Mouse (Mus musculus) limb, embryonic 14.5 days (tissue): ENCODE measurements at regions not wholly inside any gene's neighbourhood (a gene's known extent, or its start where the extent isn't known, plus 50 kb on each side); places are given as distances from the start of the nearest gene placed in this dataset.

ENCODE experiments used
- ATAC-seq: fragments of 200-750 bp; cut with Nextera tagmentation; 2 replicates; pipeline ENCODE4 v1.8.0; 2017; ENCODE audit warnings: low read depth, moderate number of reproducible peaks, moderate TSS enrichment; ENCODE audit not compliant: low FRiP score
- DNase-seq: peaks from one replicate; pipeline ENCODE4 v3.0.0-alpha.2; 2015; ENCODE audit warnings: low spot score
- H3K27ac ChIP-seq: fragments of 300-500 bp; sonication (generic); replicated peaks from 2 replicates; pipeline ENCODE4 v1.5.1; 2014; ENCODE audit warnings: low read depth, mild to moderate bottlenecking, low read length, moderate library complexity, mixed read lengths
- H3K27me3 ChIP-seq: fragments of 300-500 bp; sonication (generic); 2 replicates; pipeline ENCODE4 v1.6.1; 2014; ENCODE audit warnings: low read length, mixed read lengths; ENCODE audit not compliant: control insufficient read depth, insufficient read depth
- H3K36me3 ChIP-seq: fragments of 300-500 bp; sonication (generic); 2 replicates; pipeline ENCODE4 v1.6.1; 2014; ENCODE audit warnings: mild to moderate bottlenecking, low read length, moderate library complexity, mixed read lengths; ENCODE audit not compliant: control insufficient read depth, insufficient read depth
- H3K4me1 ChIP-seq: fragments of 300-500 bp; sonication (generic); 2 replicates; pipeline ENCODE4 v1.6.1; 2014; ENCODE audit warnings: antibody characterized with exemption, low read length, mixed read lengths; ENCODE audit not compliant: control insufficient read depth, insufficient read depth
- H3K4me2 ChIP-seq: fragments of 300-500 bp; sonication (generic); replicated peaks from 2 replicates; pipeline ENCODE4 v1.6.1; 2014; ENCODE audit warnings: low read depth, mild to moderate bottlenecking, low read length, moderate library complexity; ENCODE audit not compliant: severe bottlenecking
- H3K4me3 ChIP-seq: fragments of 300-500 bp; sonication (generic); replicated peaks from 2 replicates; pipeline ENCODE4 v1.5.1; 2014; ENCODE audit warnings: low read length
- H3K9ac ChIP-seq: fragments of 300-500 bp; sonication (generic); 2 replicates; pipeline ENCODE4 v1.6.1; 2014; ENCODE audit warnings: mild to moderate bottlenecking, low read depth, low read length, moderate library complexity; ENCODE audit not compliant: severe bottlenecking
- H3K9me3 ChIP-seq: fragments of 300-500 bp; sonication (generic); 2 replicates; pipeline ENCODE4 v1.6.1; 2016; ENCODE audit warnings: low read length; ENCODE audit not compliant: control insufficient read depth
- POLR2A ChIP-seq: fragments of 200-500 bp; IDR thresholded peaks from 2 replicates; pipeline ENCODE4 v1.8.0; 2012; ENCODE audit warnings: inconsistent platforms, mild to moderate bottlenecking, moderate library complexity, borderline replicate concordance; ENCODE audit not compliant: insufficient read depth, insufficient read length; ENCODE audit errors: extremely low read depth
- WGBS: fragments of 180-500 bp; shearing (Covaris S2); extraction: QIAGEN DNeasy Blood & Tissue Kit; methylation state at CpG from one replicate; pipeline ENCODE4 v1.1.7; 2014; 5-methylcytosine and 5-hydroxymethylcytosine counted together

DNA sequence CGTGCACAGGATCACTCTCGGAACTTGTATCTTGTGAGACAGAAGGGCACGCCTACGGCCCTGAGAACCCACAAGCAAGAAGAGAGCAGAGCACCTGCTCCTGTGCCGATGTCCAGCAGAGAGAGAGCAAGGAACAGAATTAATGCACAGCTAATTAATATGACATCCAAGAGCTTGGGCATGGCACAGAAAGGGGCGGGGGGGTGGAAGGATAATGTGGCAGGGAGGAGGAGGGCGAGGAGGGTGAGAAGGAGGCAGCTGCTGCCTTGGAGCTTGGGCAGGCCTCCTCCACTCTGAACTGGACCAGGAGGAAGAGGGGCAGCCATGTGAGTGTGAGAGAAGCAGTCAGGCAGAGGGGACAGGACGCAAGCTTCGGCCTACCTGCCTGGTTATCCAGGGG lies 151.4 kb upstream of the Lemd2 start:
- ATAC-seq: no peak
- TF ChIP-seq POLR2A: no peak
- WGBS: 91% methylated on average over 9 of the region's 9 CpGs

DNA sequence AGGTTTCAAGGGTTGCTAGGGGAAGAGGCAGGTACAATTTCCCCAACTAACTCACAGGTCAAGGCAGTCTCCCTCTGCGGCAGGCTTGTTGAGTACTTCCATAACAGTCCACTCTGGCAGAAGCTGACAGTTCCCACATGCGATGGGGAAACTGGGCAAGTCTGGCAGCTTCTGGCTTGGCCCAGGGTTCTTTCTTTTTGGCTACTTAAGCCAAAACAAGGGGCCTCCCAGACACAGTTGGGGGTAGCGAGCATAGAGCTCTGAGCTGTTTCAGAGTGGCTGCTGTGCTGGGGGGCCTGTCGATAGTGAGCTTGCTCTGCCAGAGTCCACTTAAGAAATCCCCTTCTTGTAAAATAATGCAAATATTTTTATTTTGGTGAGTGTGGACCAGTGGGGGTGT lies 150.8 kb upstream of the Lemd2 start:
- H3K36me3 ChIP-seq: no peaks in the 10 kb centered on the region
- no peak for DNase-seq
- no peak for ATAC-seq
- no peak overlapping the region for H3K9ac ChIP-seq
- H3K4me3 ChIP-seq: no peak overlapping the region
- TF ChIP-seq POLR2A: no peak
- no peaks in the 10 kb centered on the region for H3K27me3 ChIP-seq
- no peaks in the 10 kb centered on the region for H3K9me3 ChIP-seq
- no peak overlapping the region for H3K4me2 ChIP-seq
- H3K4me1 ChIP-seq: no peaks in the 10 kb centered on the region
- 87% methylated on average over 4 of the region's 4 CpGs for WGBS
- H3K27ac ChIP-seq: no peak overlapping the region

More for the DNA sequence above, 151.4 kb upstream of the Lemd2 start:
- Histone ChIP-seq H3K36me3 (no peaks in the 10 kb centered on the region), H3K27me3 (no peaks in the 10 kb centered on the region), H3K4me1 (no peaks in the 10 kb centered on the region), H3K9ac (no peak overlapping the region), H3K4me3 (no peak overlapping the region), H3K9me3 (no peaks in the 10 kb centered on the region), H3K27ac (no peak overlapping the region), H3K4me2 (no peak overlapping the region)
- DNase-seq: no peak

GRCm38 (mm10) chr17:27349911-27350310 lies 145.6 kb upstream of the Lemd2 start:
- DNase-seq: no peak
- 88% methylated on average over 9 of the region's 9 CpGs for WGBS
- Histone ChIP-seq H3K9me3 (no peaks in the 10 kb centered on the region), H3K27me3 (no peaks in the 10 kb centered on the region), H3K4me2 (no peak overlapping the region), H3K4me1 (no peaks in the 10 kb centered on the region), H3K36me3 (no peaks in the 10 kb centered on the region), H3K27ac (no peak overlapping the region), H3K9ac (no peak overlapping the region), H3K4me3 (no peak overlapping the region)
- no peak for TF ChIP-seq POLR2A
- no peak for ATAC-seq

GRCm38 (mm10) chr17:27349432-27349831 lies 145.2 kb upstream of the Lemd2 start:
- no peaks in the 10 kb centered on the region for H3K27me3 ChIP-seq

DNA sequence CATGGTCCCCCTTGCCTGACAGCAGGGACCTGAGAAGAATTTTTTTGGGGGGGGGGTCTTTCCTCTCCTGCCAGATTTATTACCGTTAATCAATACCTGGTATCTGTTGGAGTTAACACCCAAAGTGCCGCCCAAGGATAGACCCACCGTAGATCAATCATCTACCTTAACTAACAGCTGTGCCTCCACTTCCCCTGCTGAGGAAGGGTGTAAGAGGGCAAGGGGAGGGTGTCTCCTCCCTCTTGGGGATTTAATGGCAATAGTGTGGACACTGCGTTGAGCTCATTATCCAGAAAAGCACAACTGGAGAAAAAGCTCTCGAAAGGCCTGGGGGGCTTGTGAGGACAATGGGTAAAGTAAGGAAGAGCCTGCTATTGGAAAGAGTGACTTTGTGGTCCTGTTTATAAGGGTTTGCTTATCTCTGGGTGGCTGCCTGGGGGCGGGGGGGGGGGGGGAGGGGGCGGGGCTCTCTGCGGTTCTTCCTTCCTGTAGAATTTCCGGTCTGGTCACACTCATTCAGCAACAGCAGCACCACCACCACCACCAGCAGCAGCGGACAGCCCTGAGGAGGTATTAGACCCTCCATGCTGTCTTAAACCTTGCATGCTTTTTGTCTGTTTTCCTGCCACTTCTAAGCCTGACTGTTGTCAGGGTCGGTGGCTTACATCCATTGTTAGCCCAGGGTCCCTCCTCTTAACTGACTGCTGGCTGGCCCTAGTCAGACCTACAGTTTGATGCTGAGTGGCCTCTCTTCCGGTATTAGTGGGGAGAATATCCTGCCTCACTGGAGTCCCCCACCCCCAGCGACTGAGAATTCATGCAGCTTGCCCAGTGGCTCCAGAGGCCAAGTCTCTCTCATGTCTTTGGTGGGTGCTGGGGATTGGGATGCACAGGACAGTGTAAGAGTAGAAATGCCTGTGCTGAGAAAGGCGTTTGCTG lies 138.0 kb upstream of the Lemd2 start:
- Histone ChIP-seq H3K9ac (no peak overlapping the region), H3K9me3 (no peaks in the 10 kb centered on the region), H3K27ac (no peak overlapping the region), H3K27me3 (no peaks in the 10 kb centered on the region), H3K4me3 (no peak overlapping the region), H3K4me1 (no peaks in the 10 kb centered on the region), H3K4me2 (no peak overlapping the region), H3K36me3 (no peaks in the 10 kb centered on the region)
- DNase-seq (no peak), ATAC-seq (no peak)
- no peak for TF ChIP-seq POLR2A
- WGBS: 54% methylated on average over 10 of the region's 14 CpGs

More at GRCm38 (mm10) chr17:27349432-27349831, 145.2 kb upstream of the Lemd2 start:
- no peak for TF ChIP-seq POLR2A
- H3K4me1 ChIP-seq: no peaks in the 10 kb centered on the region
- no peak overlapping the region for H3K9ac ChIP-seq
- no peak overlapping the region for H3K4me2 ChIP-seq
- ATAC-seq: no peak
- H3K27ac ChIP-seq: no peak overlapping the region
- no peak overlapping the region for H3K4me3 ChIP-seq
- WGBS: 90% methylated on average over 4 of the region's 4 CpGs
- no peak for DNase-seq
- no peaks in the 10 kb centered on the region for H3K36me3 ChIP-seq
- H3K9me3 ChIP-seq: no peaks in the 10 kb centered on the region
